Mouse (Mus musculus) MEL (cell line): ENCODE data around the gene Bdkrb2. TPM values are rescaled to one million over a fixed set of nuclear protein-coding genes. Genes with fewer than 3 reads are reported as not detected.

Experiments used
- DNase-seq: peaks from one replicate; pipeline ENCODE4 v3.0.0; 2011; ENCODE audit warnings: low read depth, low spot score
- H3K27ac ChIP-seq: 2 replicates; pipeline ENCODE4 v1.5.1; 2012; ENCODE audit warnings: low read depth, mild to moderate bottlenecking, control low read depth, low read length, moderate library complexity; ENCODE audit not compliant: control insufficient read depth
- H3K27me3 ChIP-seq, 2 experiments: fragments of 150-350 bp in 1 of 2; sonication (generic) in 1 of 2; 2 replicates each; pipeline ENCODE4 v1.6.1; 2012; ENCODE audit warnings: low read length in 2 of 2, mild to moderate bottlenecking in 2 of 2, improper control_type of control experiment in 1 of 2, moderate library complexity in 1 of 2; ENCODE audit not compliant: insufficient read depth in 2 of 2, control insufficient read depth in 1 of 2
- H3K36me3 ChIP-seq, 2 experiments: 2 replicates each; pipeline ENCODE4 v1.6.1; 2012 to 2014; ENCODE audit warnings: low read length in 2 of 2, improper control_type of control experiment in 1 of 2, inconsistent platforms in 1 of 2, mild to moderate bottlenecking in 1 of 2; ENCODE audit not compliant: insufficient read depth in 2 of 2, control insufficient read depth in 1 of 2
- H3K4me1 ChIP-seq, 2 experiments: fragments of 150-350 bp in 1 of 2; sonication (generic) in 1 of 2; 2 replicates each; pipeline ENCODE4 v1.6.1; 2012; ENCODE audit warnings: low read length in 2 of 2, improper control_type of control experiment in 1 of 2, mild to moderate bottlenecking in 1 of 2; ENCODE audit not compliant: insufficient read depth in 2 of 2, control insufficient read depth in 1 of 2
- H3K4me3 ChIP-seq, 2 experiments: fragments of 150-350 bp in 1 of 2; sonication (generic) in 1 of 2; 2 replicates each; pipeline ENCODE4 v1.5.1; 2012; ENCODE audit warnings: low read depth in 2 of 2, low read length in 2 of 2, mild to moderate bottlenecking in 2 of 2, moderate library complexity in 2 of 2, control low read depth in 1 of 2, improper control_type of control experiment in 1 of 2; ENCODE audit not compliant: control insufficient read depth in 1 of 2, insufficient read depth in 1 of 2
- H3K79me2 ChIP-seq: 2 replicates; pipeline ENCODE4 v1.6.1; 2012; ENCODE audit warnings: mild to moderate bottlenecking, low read length, moderate library complexity; ENCODE audit not compliant: control insufficient read depth, poor library complexity, insufficient read depth
- H3K9ac ChIP-seq: 2 replicates; pipeline ENCODE4 v1.6.1; 2012; ENCODE audit warnings: low read depth, mild to moderate bottlenecking, control low read depth, low read length, moderate library complexity; ENCODE audit not compliant: control insufficient read depth, poor library complexity, severe bottlenecking
- H3K9me3 ChIP-seq: fragments of 150-350 bp; sonication (generic); replicated peaks from 2 replicates; pipeline ENCODE4 v1.6.1; 2012; ENCODE audit warnings: mild to moderate bottlenecking, low read length, improper control_type of control experiment, moderate library complexity; ENCODE audit not compliant: insufficient read depth
- MAFK ChIP-seq: IDR thresholded peaks from 2 replicates; pipeline ENCODE4 v1.6.1; 2011; ENCODE audit warnings: low read depth, mild to moderate bottlenecking, low read length, improper control_type of control experiment, borderline replicate concordance
- MYB ChIP-seq: IDR thresholded peaks from 2 replicates; pipeline ENCODE4 v1.6.1; 2011; ENCODE audit warnings: mild to moderate bottlenecking, low read depth, low read length, improper control_type of control experiment
- NRF1 ChIP-seq: IDR thresholded peaks from 2 replicates; pipeline ENCODE4 v1.6.1; 2014; ENCODE audit warnings: low read depth, mild to moderate bottlenecking, inconsistent platforms, low read length, improper control_type of control experiment, moderate library complexity; ENCODE audit not compliant: poor library complexity, insufficient read depth, severe bottlenecking
- SIN3A ChIP-seq: IDR thresholded peaks from 2 replicates; pipeline ENCODE4 v1.6.1; 2012; ENCODE audit warnings: low read length, improper control_type of control experiment, inconsistent platforms
- SMC3 ChIP-seq: IDR thresholded peaks from 2 replicates; pipeline ENCODE4 v1.6.1; 2011; ENCODE audit warnings: low read depth, low read length, improper control_type of control experiment
- TAL1 ChIP-seq: IDR thresholded peaks from 2 replicates; pipeline ENCODE4 v1.6.1; 2012; ENCODE audit warnings: mild to moderate bottlenecking, inconsistent platforms, low read length, moderate library complexity, mixed read lengths
- polyA plus RNA-seq, 2 experiments: library from polyadenylated mRNA; stranded (reverse) in 1 of 2; unstranded in 1 of 2; fragments of >175 nt in 1 of 2; fragments of >200 nt in 1 of 2; gene quantifications; 2 replicates each; pipeline versions ENCODE4 v1.2.1 to v1.2.4; 2012; ENCODE audit warnings: low replicate concordance in 2 of 2, low read depth in 1 of 2; ENCODE audit not compliant: insufficient read length in 2 of 2, insufficient read depth in 1 of 2, missing spikeins in 1 of 2
- total RNA-seq: library from RNA; depleted of rRNA; stranded (reverse); fragments of 300-350 nt; gene quantifications from 2 replicates; pipeline ENCODE4 v1.2.3, GENCODE M21; 2012; rRNA removed

Gene Bdkrb2
- total and polyA plus RNA-seq, 3 experiments, result not detected

- H3K9me3 ChIP-seq, result no peaks in the 10 kb centered on the region
- H3K9ac ChIP-seq, result no peak overlapping the region
- no peak overlapping the region for H3K4me3 ChIP-seq
- peaks cover 0 to 19% of the 10 kb centered on the region in 2 experiments; a peak in 2 of 4 replicates for H3K36me3 ChIP-seq
- TF ChIP-seq SMC3 (no peak), NRF1 (no peak), MYB (no peak), MAFK (no peak), TAL1 (no peak), SIN3A (no peak)
- TF ChIP-seq, all 39 proteins: peak for 0
- DNase-seq, result no peak
- H3K79me2 ChIP-seq, result no peaks in the 10 kb centered on the region
- H3K27ac ChIP-seq, result no peak overlapping the region
- no peaks in the 10 kb centered on the region for H3K4me1 ChIP-seq
- H3K27me3 ChIP-seq, result no peaks in the 10 kb centered on the region
These were observed 79.8 kb downstream of the Bdkrb2 start for GRCm38 (mm10) chr12:105642770-105643321.

Other genes with a start within 250 kb of the Bdkrb2 start
- gene Tunar, start 229.4 kb upstream of the Bdkrb2 start, total RNA-seq, result not detected in 2 replicates
- gene Tunar, start 229.4 kb upstream of the Bdkrb2 start, polyA plus RNA-seq, result not detected
- not detected in 2 replicates for gene D430019H16Rik, start 109.4 kb upstream of the Bdkrb2 start, total RNA-seq
- gene D430019H16Rik, start 109.4 kb upstream of the Bdkrb2 start, polyA plus RNA-seq, result not detected
- not detected in 2 replicates for gene Bdkrb1, start 39.9 kb downstream of the Bdkrb2 start, total RNA-seq
- under 1 TPM in 1 of 2 experiments, not detected in 1; 0.13 TPM for gene Bdkrb1, start 39.9 kb downstream of the Bdkrb2 start, polyA plus RNA-seq
- gene Gskip, start 121.6 kb downstream of the Bdkrb2 start, total RNA-seq, result 12.0 and 12.6 TPM in 2 replicates
- 10 to 100 TPM in 1 of 2 experiments, not detected in 1; 13.9 TPM for gene Gskip, start 121.6 kb downstream of the Bdkrb2 start, polyA plus RNA-seq
- 28.3 and 31.3 TPM in 2 replicates for gene Atg2b, start 122.0 kb downstream of the Bdkrb2 start, total RNA-seq
- gene Atg2b, start 122.0 kb downstream of the Bdkrb2 start, polyA plus RNA-seq, result 10 to 100 TPM in 1 of 2 experiments, not detected in 1; 35.9 TPM
- gene Ak7, start 142.8 kb downstream of the Bdkrb2 start, total RNA-seq, result 0.13 and 0.31 TPM in 2 replicates
- under 1 TPM in 1 of 2 experiments, not detected in 1; 0.36 TPM for gene Ak7, start 142.8 kb downstream of the Bdkrb2 start, polyA plus RNA-seq
- 144 and 162 TPM in 2 replicates for gene Papola, start 221.5 kb downstream of the Bdkrb2 start, total RNA-seq
- gene Papola, start 221.5 kb downstream of the Bdkrb2 start, polyA plus RNA-seq, result 100 to 1,000 TPM; 193 to 329 TPM